Mouse (Mus musculus) midbrain, embryonic 11.5 days (tissue): ENCODE results near the gene Alg12. TPM values are rescaled to one million over a fixed set of nuclear protein-coding genes. Genes with fewer than 3 reads are reported as not detected.

ENCODE experiments used
- ATAC-seq: fragments of 200-750 bp; cut with Nextera tagmentation; 2 replicates; pipeline ENCODE4 v1.8.0; 2017; ENCODE audit warnings: moderate TSS enrichment, moderate library complexity; ENCODE audit not compliant: low FRiP score
- DNase-seq: peaks from one replicate; pipeline ENCODE4 v3.0.0; 2015; ENCODE audit warnings: low spot score; ENCODE audit errors: missing footprints
- H3K27ac ChIP-seq: fragments of 300-500 bp; sonication (generic); 2 replicates; pipeline ENCODE4 v1.5.1; 2014; ENCODE audit warnings: low read depth, low read length
- H3K27me3 ChIP-seq: fragments of 300-500 bp; sonication (generic); 2 replicates; pipeline ENCODE4 v1.6.1; 2014; ENCODE audit warnings: mild to moderate bottlenecking, low read length, moderate library complexity, mixed read lengths; ENCODE audit not compliant: control insufficient read depth, insufficient read depth
- H3K36me3 ChIP-seq: fragments of 300-500 bp; sonication (generic); 2 replicates; pipeline ENCODE4 v1.6.1; 2014; ENCODE audit warnings: mild to moderate bottlenecking, low read length, moderate library complexity, mixed read lengths; ENCODE audit not compliant: control insufficient read depth, insufficient read depth
- H3K4me1 ChIP-seq: fragments of 300-500 bp; sonication (generic); 2 replicates; pipeline ENCODE4 v1.6.1; 2014; ENCODE audit warnings: low read length; ENCODE audit not compliant: control insufficient read depth, insufficient read depth
- H3K4me2 ChIP-seq: fragments of 300-500 bp; sonication (generic); 2 replicates; pipeline ENCODE4 v1.6.1; 2014; ENCODE audit warnings: mild to moderate bottlenecking, moderate library complexity
- H3K4me3 ChIP-seq: fragments of 300-500 bp; sonication (generic); 2 replicates; pipeline ENCODE4 v1.5.1; 2014; ENCODE audit warnings: low read depth, low read length
- H3K9ac ChIP-seq: fragments of 300-500 bp; sonication (generic); 2 replicates; pipeline ENCODE4 v1.6.1; 2014; ENCODE audit warnings: low read length
- H3K9me3 ChIP-seq: fragments of 300-500 bp; sonication (generic); 2 replicates; pipeline ENCODE4 v1.6.1; 2016; ENCODE audit warnings: low read length; ENCODE audit not compliant: control insufficient read depth
- WGBS: fragments of 180-500 bp; shearing (Covaris S2); extraction: QIAGEN DNeasy Blood & Tissue Kit; methylation state at CpG from one replicate; pipeline ENCODE4 v1.1.7; 2014; 5-methylcytosine and 5-hydroxymethylcytosine counted together
- polyA plus RNA-seq: library from polyadenylated mRNA; unstranded; fragments of >200 nt; fragmentation: Nextera tagmentation; extraction: Ambion mirVana; gene quantifications from 2 replicates; pipeline ENCODE4 v1.2.1, GENCODE M21; 2014

The Alg12 gene
- polyA plus RNA-seq, 1 experiment from 2014 or later: 10.8 TPM

- WGBS: 87% methylated on average over 2 of the region's 2 CpGs
- 0 out of 2 replicates have a peak, but pooled peaks cover 3% of the 10 kb centered on the region for H3K4me1 ChIP-seq
- H3K9ac ChIP-seq: no peak overlapping the region
- no peak for ATAC-seq
- H3K4me3 ChIP-seq: no peak overlapping the region
- no peaks in the 10 kb centered on the region for H3K36me3 ChIP-seq
- no peak overlapping the region for H3K4me2 ChIP-seq
- no peaks in the 10 kb centered on the region for H3K9me3 ChIP-seq
- H3K27ac ChIP-seq: no peak overlapping the region
- DNase-seq: no peak
- no peaks in the 10 kb centered on the region for H3K27me3 ChIP-seq
These were observed 30.5 kb upstream of the Alg12 start for GRCm38 (mm10) chr15:88849621-88850020.

- no peaks in the 10 kb centered on the region for H3K27me3 ChIP-seq
- DNase-seq (no peak), ATAC-seq (no peak)
- no peak overlapping the region for H3K27ac ChIP-seq
- no peaks in the 10 kb centered on the region for H3K36me3 ChIP-seq
- H3K9ac ChIP-seq: no peak overlapping the region
- no peak overlapping the region for H3K4me2 ChIP-seq
- 100% methylated on average over 1 of the region's 1 CpGs for WGBS
- no peaks in the 10 kb centered on the region for H3K4me1 ChIP-seq
- H3K4me3 ChIP-seq: no peak overlapping the region
- H3K9me3 ChIP-seq: no peaks in the 10 kb centered on the region
These were observed 29.5 kb upstream of the Alg12 start for GRCm38 (mm10) chr15:88848661-88849060.

- no peaks in the 10 kb centered on the region for H3K4me1 ChIP-seq
- DNase-seq: no peak
- H3K9ac ChIP-seq: no peak overlapping the region
- no peak for ATAC-seq
- H3K9me3 ChIP-seq: no peaks in the 10 kb centered on the region
- no peak overlapping the region for H3K4me3 ChIP-seq
- H3K27ac ChIP-seq: no peak overlapping the region
- no peaks in the 10 kb centered on the region for H3K27me3 ChIP-seq
- H3K36me3 ChIP-seq: no peaks in the 10 kb centered on the region
- H3K4me2 ChIP-seq: no peak overlapping the region
- WGBS: 90% methylated on average over 7 of the region's 7 CpGs
These were observed 25.8 kb upstream of the Alg12 start for GRCm38 (mm10) chr15:88844966-88845365.

GRCm38 (mm10) chr15:88843486-88844097 is 24.5 kb upstream of the Alg12 start:
- ATAC-seq: no peak
- 55% methylated on average over 8 of the region's 8 CpGs for WGBS
- Histone ChIP-seq H3K9me3 (no peaks in the 10 kb centered on the region), H3K36me3 (no peaks in the 10 kb centered on the region), H3K4me2 (no peak overlapping the region), H3K27ac (no peak overlapping the region), H3K4me1 (no peaks in the 10 kb centered on the region), H3K27me3 (no peaks in the 10 kb centered on the region), H3K9ac (no peak overlapping the region), H3K4me3 (no peak overlapping the region)
- no peak for DNase-seq

GRCm38 (mm10) chr15:88842300-88842673 is 23.2 kb upstream of the Alg12 start:
- H3K9me3 ChIP-seq: no peaks in the 10 kb centered on the region
- no peak overlapping the region for H3K27ac ChIP-seq
- no peak overlapping the region for H3K4me2 ChIP-seq
- ATAC-seq: no peak
- H3K4me1 ChIP-seq: peaks cover 4% of the 10 kb centered on the region; the same call in 1 of the 2 replicates
- no peaks in the 10 kb centered on the region for H3K27me3 ChIP-seq
- no peak overlapping the region for H3K9ac ChIP-seq
- 70% methylated on average over 3 of the region's 3 CpGs for WGBS
- no peak overlapping the region for H3K4me3 ChIP-seq
- no peaks in the 10 kb centered on the region for H3K36me3 ChIP-seq
- no peak for DNase-seq

DNA sequence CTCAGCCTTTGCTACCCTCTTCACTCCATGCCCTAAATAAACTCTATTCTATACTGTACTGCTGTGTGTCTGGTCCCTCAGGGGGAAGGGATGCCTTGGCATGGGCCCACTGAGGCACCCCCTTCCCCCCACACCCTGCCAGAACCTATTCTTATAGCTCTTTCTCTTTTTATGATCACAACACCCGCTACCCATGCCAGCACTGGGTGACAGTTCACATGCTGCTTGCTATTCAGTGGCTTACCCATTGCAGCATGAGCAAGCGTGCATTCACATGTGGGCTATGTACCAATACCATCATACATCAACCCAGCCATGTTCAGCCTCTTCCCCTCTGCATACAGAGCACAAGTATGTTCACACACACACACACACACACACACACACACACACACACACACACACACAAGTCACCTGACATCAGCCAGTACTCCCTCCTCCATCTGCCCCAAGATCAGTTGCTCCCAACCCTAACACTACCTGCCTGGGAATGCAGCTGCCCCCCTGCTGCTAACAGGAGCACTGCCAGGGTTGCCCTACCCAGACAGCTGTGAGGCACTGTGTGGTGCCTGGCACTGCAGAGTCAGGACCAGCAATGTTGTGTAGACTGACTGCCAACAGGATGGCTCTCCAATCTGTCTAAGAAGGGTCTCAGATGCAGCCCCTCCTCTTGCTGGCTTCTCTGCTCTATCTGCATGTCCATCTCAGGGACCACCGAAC is 22.6 kb upstream of the Alg12 start:
- H3K4me3 ChIP-seq: no peak overlapping the region
- no peaks in the 10 kb centered on the region for H3K9me3 ChIP-seq
- no peak overlapping the region for H3K9ac ChIP-seq
- ATAC-seq (no peak), DNase-seq (no peak)
- H3K27me3 ChIP-seq: no peaks in the 10 kb centered on the region
- no peak overlapping the region for H3K4me2 ChIP-seq
- H3K36me3 ChIP-seq: no peaks in the 10 kb centered on the region
- H3K4me1 ChIP-seq: peaks cover 4% of the 10 kb centered on the region; the same call in 1 of the 2 replicates
- WGBS: 88% methylated on average over 3 of the region's 3 CpGs
- H3K27ac ChIP-seq: no peak overlapping the region

- H3K4me2 ChIP-seq: no peak overlapping the region
- no peak overlapping the region for H3K4me3 ChIP-seq
- H3K4me1 ChIP-seq: peaks cover 4% of the 10 kb centered on the region; the same call in 1 of the 2 replicates
- no peak overlapping the region for H3K9ac ChIP-seq
- no peaks in the 10 kb centered on the region for H3K36me3 ChIP-seq
- no peaks in the 10 kb centered on the region for H3K27me3 ChIP-seq
- no peak overlapping the region for H3K27ac ChIP-seq
- no peak for DNase-seq
- no peak for ATAC-seq
- WGBS: 92% methylated on average over 2 of the region's 2 CpGs
- H3K9me3 ChIP-seq: no peaks in the 10 kb centered on the region
These were observed 22.0 kb upstream of the Alg12 start for GRCm38 (mm10) chr15:88841160-88841559.

DNA sequence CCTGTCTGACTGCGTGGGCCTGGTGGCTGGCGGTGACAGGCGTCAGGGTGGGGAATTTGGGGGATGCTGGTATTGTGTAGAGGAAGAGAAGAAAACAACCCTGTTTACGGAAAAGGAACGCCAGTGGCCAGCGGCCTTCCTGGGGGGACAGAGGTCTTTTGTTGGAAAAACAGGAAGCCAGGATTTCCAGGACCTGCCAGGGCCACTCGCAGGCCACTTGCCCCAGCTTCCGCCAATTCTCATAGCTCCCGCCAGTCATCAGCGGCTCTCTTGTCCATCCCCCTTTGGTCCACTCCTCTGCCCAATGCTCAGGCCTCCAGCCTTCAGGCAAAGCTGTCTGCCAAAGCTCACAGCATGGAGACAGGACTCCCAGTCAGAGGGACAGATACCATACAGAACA is 21.0 kb upstream of the Alg12 start:
- no peak for DNase-seq
- Histone ChIP-seq H3K4me1 (peaks cover 4% of the 10 kb centered on the region; the same call in 1 of the 2 replicates), H3K4me3 (no peak overlapping the region), H3K9me3 (no peaks in the 10 kb centered on the region), H3K27me3 (no peaks in the 10 kb centered on the region), H3K27ac (no peak overlapping the region), H3K9ac (no peak overlapping the region), H3K36me3 (no peaks in the 10 kb centered on the region), H3K4me2 (no peak overlapping the region)
- no peak for ATAC-seq
- 68% methylated on average over 10 of the region's 10 CpGs for WGBS

DNA sequence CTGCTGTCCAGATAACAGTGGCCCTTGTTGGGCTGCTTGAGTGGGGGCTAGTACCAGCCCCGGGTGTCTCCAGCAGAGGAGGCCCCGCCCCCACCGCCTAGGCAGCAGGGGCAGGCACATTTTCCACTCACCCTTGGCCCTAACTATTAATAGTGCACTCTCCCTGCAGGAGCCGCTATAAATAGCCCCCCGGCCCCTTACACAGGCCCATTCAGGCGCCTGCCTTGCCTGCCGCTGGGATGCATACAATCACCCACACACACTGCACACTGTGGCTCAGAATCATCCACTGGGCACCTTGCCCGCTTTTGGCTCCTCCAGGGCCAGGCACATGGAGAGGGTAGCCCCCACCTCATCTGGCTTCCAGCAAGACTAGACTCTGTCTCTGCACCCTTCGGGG is 20.2 kb upstream of the Alg12 start:
- no peak for DNase-seq
- Histone ChIP-seq H3K36me3 (no peaks in the 10 kb centered on the region), H3K27me3 (no peaks in the 10 kb centered on the region), H3K9me3 (no peaks in the 10 kb centered on the region), H3K4me1 (peaks cover 4% of the 10 kb centered on the region; the same call in 1 of the 2 replicates), H3K9ac (no peak overlapping the region), H3K4me2 (no peak overlapping the region), H3K4me3 (no peak overlapping the region), H3K27ac (no peak overlapping the region; the same call in 1 of the 2 replicates)
- 42% methylated on average over 9 of the region's 9 CpGs for WGBS
- ATAC-seq: 0 out of 2 replicates have a peak, but pooled peaks have one; percentile 17
